Mouse (Mus musculus): Measurements from ENCODE around the gene Prmt2. TPM values are rescaled to one million over a fixed set of nuclear protein-coding genes. Genes with fewer than 3 reads are reported as not detected.

Gene Prmt2
- polyA plus RNA-seq, 1 experiment = 50.2 TPM

- H3K79me3 ChIP-seq (ENCODE audit: low read depth) = no peaks in the 10 kb centered on the region
- H3K4me3 ChIP-seq (ENCODE audit: insufficient read depth, poor library complexity, severe bottlenecking) = no peak overlapping the region
- peaks cover 26% of the 10 kb centered on the region for H3K36me3 ChIP-seq (ENCODE audit: control insufficient read depth, insufficient read depth)
- H3ac ChIP-seq (ENCODE audit: control insufficient read depth, insufficient read length, low read depth) = no peak overlapping the region
- TF ChIP-seq CEBPB (IDR thresholded peaks at IDR 0.05; ENCODE audit: low read depth) = no peak
- H3K79me2 ChIP-seq (ENCODE audit: control insufficient read depth, insufficient read depth) = no peaks in the 10 kb centered on the region
- H3K27me3 ChIP-seq (ENCODE audit: control insufficient read depth, insufficient read depth, insufficient read length) = no peaks in the 10 kb centered on the region
These were observed 23.8 kb upstream of the Prmt2 start for GRCm38 (mm10) chr10:76261447-76261846.

GRCm38 (mm10) chr10:76260358-76261059, 22.8 kb upstream of the Prmt2 start:
- no peaks in the 10 kb centered on the region for H3K79me3 ChIP-seq (ENCODE audit: low read depth)
- H3ac ChIP-seq (ENCODE audit: control insufficient read depth, insufficient read length, low read depth) = no peak overlapping the region
- peaks cover 20% of the 10 kb centered on the region for H3K36me3 ChIP-seq (ENCODE audit: control insufficient read depth, insufficient read depth)
- H3K27me3 ChIP-seq (ENCODE audit: control insufficient read depth, insufficient read depth, insufficient read length) = no peaks in the 10 kb centered on the region
- no peaks in the 10 kb centered on the region for H3K79me2 ChIP-seq (ENCODE audit: control insufficient read depth, insufficient read depth)
- TF ChIP-seq CTCF (IDR thresholded peaks at IDR 0.05; ENCODE audit: control insufficient read depth, insufficient read depth, insufficient read length) (no peak), CEBPB (IDR thresholded peaks at IDR 0.05; ENCODE audit: low read depth) (no peak), USF1 (IDR thresholded peaks at IDR 0.05; ENCODE audit: low read depth) (no peak), FOSL1 (IDR thresholded peaks at IDR 0.05; ENCODE audit: insufficient read depth, low read length, poor library complexity, severe bottlenecking) (no peak), MYOD1 (IDR thresholded peaks at IDR 0.05; ENCODE audit: control insufficient read depth, insufficient read length, low read depth) (no peak), MAX (IDR thresholded peaks at IDR 0.05) (no peak), MYOG (IDR thresholded peaks at IDR 0.05; ENCODE audit: control insufficient read depth, extremely low read depth, insufficient read length) (no peak)
- no peak overlapping the region for H3K4me3 ChIP-seq (ENCODE audit: insufficient read depth, poor library complexity, severe bottlenecking)

- Histone ChIP-seq H3K79me2 (ENCODE audit: control insufficient read depth, insufficient read depth) (no peaks in the 10 kb centered on the region), H3K27me3 (ENCODE audit: control insufficient read depth, insufficient read depth, insufficient read length) (no peaks in the 10 kb centered on the region), H3K4me3 (ENCODE audit: insufficient read depth, poor library complexity, severe bottlenecking) (no peak overlapping the region), H3ac (ENCODE audit: control insufficient read depth, insufficient read length, low read depth) (no peak overlapping the region), H3K79me3 (ENCODE audit: low read depth) (no peaks in the 10 kb centered on the region), H3K36me3 (ENCODE audit: control insufficient read depth, insufficient read depth) (peaks cover 14% of the 10 kb centered on the region)
- TF ChIP-seq FOSL1 (IDR thresholded peaks at IDR 0.05; ENCODE audit: insufficient read depth, low read length, poor library complexity, severe bottlenecking) = no peak
- no peak for TF ChIP-seq MYOG (IDR thresholded peaks at IDR 0.05; ENCODE audit: control insufficient read depth, extremely low read depth, insufficient read length)
- TF ChIP-seq CEBPB (IDR thresholded peaks at IDR 0.05; ENCODE audit: low read depth) = no peak
- TF ChIP-seq USF1 (IDR thresholded peaks at IDR 0.05; ENCODE audit: low read depth) = no peak
- no peak for TF ChIP-seq MAX (IDR thresholded peaks at IDR 0.05)
- no peak for TF ChIP-seq MYOD1 (IDR thresholded peaks at IDR 0.05; ENCODE audit: control insufficient read depth, insufficient read length, low read depth)
- no peak for TF ChIP-seq CTCF (IDR thresholded peaks at IDR 0.05; ENCODE audit: control insufficient read depth, insufficient read depth, insufficient read length)
These were observed 22.0 kb upstream of the Prmt2 start for GRCm38 (mm10) chr10:76259566-76260232.

- no peaks in the 10 kb centered on the region for H3K79me2 ChIP-seq (ENCODE audit: control insufficient read depth, insufficient read depth)
- peak; percentile 42 for TF ChIP-seq MAX (IDR thresholded peaks at IDR 0.05)
- peak; percentile 76 for TF ChIP-seq USF1 (IDR thresholded peaks at IDR 0.05; ENCODE audit: low read depth)
- no peak for TF ChIP-seq CEBPB (IDR thresholded peaks at IDR 0.05; ENCODE audit: low read depth)
- TF ChIP-seq MYOD1 (IDR thresholded peaks at IDR 0.05; ENCODE audit: control insufficient read depth, insufficient read length, low read depth) = no peak
- TF ChIP-seq CTCF (IDR thresholded peaks at IDR 0.05; ENCODE audit: control insufficient read depth, insufficient read depth, insufficient read length) = no peak
- no peak for TF ChIP-seq FOSL1 (IDR thresholded peaks at IDR 0.05; ENCODE audit: insufficient read depth, low read length, poor library complexity, severe bottlenecking)
- TF ChIP-seq MYOG (IDR thresholded peaks at IDR 0.05; ENCODE audit: control insufficient read depth, extremely low read depth, insufficient read length) = no peak
- H3K79me3 ChIP-seq (ENCODE audit: low read depth) = no peaks in the 10 kb centered on the region
- H3K4me3 ChIP-seq (ENCODE audit: insufficient read depth, poor library complexity, severe bottlenecking) = no peak overlapping the region
- no peak overlapping the region for H3ac ChIP-seq (ENCODE audit: control insufficient read depth, insufficient read length, low read depth)
- peaks cover 4% of the 10 kb centered on the region for H3K36me3 ChIP-seq (ENCODE audit: control insufficient read depth, insufficient read depth)
- H3K27me3 ChIP-seq (ENCODE audit: control insufficient read depth, insufficient read depth, insufficient read length) = no peaks in the 10 kb centered on the region
These were observed 20.2 kb upstream of the Prmt2 start for GRCm38 (mm10) chr10:76257719-76258390.

- Histone ChIP-seq H3K4me3 (ENCODE audit: insufficient read depth, poor library complexity, severe bottlenecking) (no peak overlapping the region), H3K36me3 (ENCODE audit: control insufficient read depth, insufficient read depth) (peaks cover 4% of the 10 kb centered on the region), H3K79me3 (ENCODE audit: low read depth) (no peaks in the 10 kb centered on the region), H3K27me3 (ENCODE audit: control insufficient read depth, insufficient read depth, insufficient read length) (no peaks in the 10 kb centered on the region), H3K79me2 (ENCODE audit: control insufficient read depth, insufficient read depth) (no peaks in the 10 kb centered on the region), H3ac (ENCODE audit: control insufficient read depth, insufficient read length, low read depth) (no peak overlapping the region)
- TF ChIP-seq CTCF (IDR thresholded peaks at IDR 0.05; ENCODE audit: control insufficient read depth, insufficient read depth, insufficient read length) (no peak), USF1 (IDR thresholded peaks at IDR 0.05; ENCODE audit: low read depth) (no peak), CEBPB (IDR thresholded peaks at IDR 0.05; ENCODE audit: low read depth) (no peak), MYOG (IDR thresholded peaks at IDR 0.05; ENCODE audit: control insufficient read depth, extremely low read depth, insufficient read length) (no peak), FOSL1 (IDR thresholded peaks at IDR 0.05; ENCODE audit: insufficient read depth, low read length, poor library complexity, severe bottlenecking) (no peak), MAX (IDR thresholded peaks at IDR 0.05) (no peak), MYOD1 (IDR thresholded peaks at IDR 0.05; ENCODE audit: control insufficient read depth, insufficient read length, low read depth) (no peak)
These were observed 19.6 kb upstream of the Prmt2 start for GRCm38 (mm10) chr10:76257231-76257630.
